14 mouse cellular contexts compared by ENCODE assay signal in the genomic region with DNA sequence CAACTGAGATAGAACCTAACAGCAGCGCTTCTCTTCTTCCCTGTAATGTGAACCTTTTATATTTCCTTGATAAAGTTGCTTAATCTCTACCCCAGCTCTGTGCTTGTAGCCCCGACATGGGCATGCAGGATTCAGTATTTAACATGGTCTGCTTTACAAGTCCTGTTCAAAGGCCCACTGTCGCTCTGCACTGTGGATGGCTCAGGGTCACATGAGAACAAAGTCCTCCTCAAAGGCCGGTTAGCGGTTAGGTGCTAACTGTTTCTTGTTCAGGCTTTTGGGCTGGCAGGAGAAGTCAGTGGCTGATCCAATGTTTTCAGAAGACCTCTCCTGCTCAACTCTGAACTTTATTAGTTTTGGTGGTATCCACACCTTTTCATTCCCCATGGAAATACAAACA. TPM values are rescaled to one million over a fixed set of nuclear protein-coding genes. Genes with fewer than 3 reads are reported as not detected.
"Had no signal": no experiment of that assay in that cellular context is flagged by ENCODE, and none has a peak within 500 bp of the region (broad histone marks: within the 10 kb centered on the region; RNA-seq: fewer than 3 reads in every experiment).

No protein-coding gene starts in this region.

- ATAC-seq: hindbrain, embryonic 16.5 days; intestine, embryonic 15.5 days had no signal

- H3K4me2 ChIP-seq: intestine, embryonic 15.5 days; limb, embryonic 12.5 days; limb, embryonic 15.5 days; midbrain, embryonic 11.5 days; stomach, embryonic 15.5 days had no signal

- H3K4me1 ChIP-seq: intestine, embryonic 15.5 days; limb, embryonic 12.5 days; limb, embryonic 15.5 days; stomach, embryonic 15.5 days had no signal

- H3K27ac ChIP-seq: intestine, embryonic 15.5 days; limb, embryonic 12.5 days; limb, embryonic 15.5 days; stomach, embryonic 15.5 days had no signal

- H3K9me3 ChIP-seq: intestine, embryonic 15.5 days; limb, embryonic 12.5 days; limb, embryonic 15.5 days; stomach, embryonic 15.5 days had no signal

- H3K27me3 ChIP-seq: intestine, embryonic 15.5 days; limb, embryonic 12.5 days; limb, embryonic 15.5 days; stomach, embryonic 15.5 days had no signal

- DNase-seq: kidney, postnatal 4 days; left cerebral cortex, postnatal 4 days; lung, adult 2 months; lung, postnatal 14 days; lung, postnatal 4 days; midbrain, embryonic 14.5 days; thymus, postnatal 25 days had no signal

- H3K4me3 ChIP-seq: intestine, embryonic 15.5 days; limb, embryonic 12.5 days; limb, embryonic 15.5 days; stomach, embryonic 15.5 days had no signal

- H3K9ac ChIP-seq: intestine, embryonic 15.5 days; limb, embryonic 12.5 days; limb, embryonic 15.5 days; stomach, embryonic 15.5 days had no signal

RNA-seq across cellular contexts. Expression of gene Trim67, which starts 52.7 kb away (rescaled TPM):
- polyA plus RNA-seq: thymus, postnatal 0 days had no signal
